Mouse (Mus musculus) regulatory T cell (primary cell): Measurements from ENCODE around the gene Kynu.

Experiments used
- in situ Hi-C: fragments of 300-600 bp; cut with MboI, MseI; formaldehyde crosslinking; loops from one replicate; pipeline ENCODE4 v1.15.1; 2025; ENCODE audit warnings: high pct_unique_total_duplicates

The Kynu gene

GRCm38 (mm10) chr2:43555062-43555888 lies at the start of gene Kynu:
Gene Kynu (plus strand): TSS chr2:43555329.
- in situ Hi-C loops, result no loop called here

DNA sequence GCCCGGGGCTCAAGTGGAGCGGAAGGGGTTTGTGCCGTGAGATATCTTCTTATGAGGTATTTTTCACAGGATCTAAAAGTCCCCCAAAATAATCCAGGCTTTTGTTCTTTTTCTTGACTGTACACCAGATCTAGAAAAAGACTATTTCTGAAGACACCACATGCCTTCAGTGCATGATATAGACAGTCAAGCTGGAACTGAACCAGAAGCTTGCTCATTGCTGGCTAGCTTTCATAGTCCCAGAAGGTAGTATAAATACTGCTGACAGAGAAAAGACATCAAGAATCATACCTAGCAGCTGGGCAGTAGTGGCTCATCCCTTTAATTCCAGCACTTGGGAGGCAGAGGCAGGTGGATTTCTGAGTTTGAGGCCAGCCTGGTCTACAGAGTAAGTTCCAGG lies 48.9 kb upstream of the Kynu start:
- in situ Hi-C loops, result no loop called here

DNA sequence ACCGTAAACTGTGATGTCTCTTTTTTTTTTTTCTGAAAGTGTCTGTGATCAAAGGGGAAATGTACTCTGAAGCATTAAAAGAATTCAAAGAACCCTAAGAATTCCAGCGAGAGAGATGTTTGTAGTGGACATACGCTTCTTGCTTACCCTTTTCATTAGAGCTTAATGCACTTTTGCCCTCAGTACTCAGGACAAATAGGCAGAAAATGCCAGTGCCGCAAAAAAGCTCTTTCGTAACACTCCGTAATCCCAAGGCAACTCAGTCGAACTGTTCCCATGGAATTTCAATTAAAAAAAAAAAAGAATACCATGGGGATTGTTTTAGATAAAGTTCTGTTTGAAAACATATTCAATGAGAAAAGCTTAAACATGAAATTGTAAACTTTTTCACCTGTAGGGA lies 41.3 kb upstream of the Kynu start:
- in situ Hi-C loops, result no loop called here

GRCm38 (mm10) chr2:43534417-43534816 lies 20.7 kb upstream of the Kynu start:
- in situ Hi-C loops, result no loop called here

GRCm38 (mm10) chr2:43542615-43543014 lies 12.5 kb upstream of the Kynu start:
- in situ Hi-C loops, result no loop called here

- in situ Hi-C loops, result no loop called here
Measured at GRCm38 (mm10) chr2:43545665-43546064, 9.5 kb upstream of the Kynu start.

- in situ Hi-C loops, result no loop called here
Measured at GRCm38 (mm10) chr2:43546448-43546847, 8.7 kb upstream of the Kynu start.

DNA sequence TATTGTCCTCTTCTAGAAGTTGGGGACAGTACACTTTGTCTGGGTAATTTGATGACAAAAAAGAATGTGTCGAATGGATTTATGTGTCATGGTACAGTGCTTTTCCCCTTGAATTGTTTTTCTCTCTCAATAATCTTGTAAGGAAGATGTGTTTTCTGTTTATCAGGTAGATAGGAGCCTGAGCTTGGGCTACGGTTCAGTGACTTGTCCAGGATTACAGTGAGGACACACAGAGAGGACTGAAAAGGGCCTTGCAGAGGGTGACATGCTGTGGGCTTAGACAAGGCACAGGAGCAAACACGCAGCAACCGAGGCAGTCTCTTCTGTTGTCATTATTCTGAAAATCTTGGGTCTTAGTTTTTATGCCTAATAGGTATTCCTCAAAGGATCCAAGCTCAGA lies 913 bp upstream of the Kynu start:
- in situ Hi-C loops, result no loop called here

DNA sequence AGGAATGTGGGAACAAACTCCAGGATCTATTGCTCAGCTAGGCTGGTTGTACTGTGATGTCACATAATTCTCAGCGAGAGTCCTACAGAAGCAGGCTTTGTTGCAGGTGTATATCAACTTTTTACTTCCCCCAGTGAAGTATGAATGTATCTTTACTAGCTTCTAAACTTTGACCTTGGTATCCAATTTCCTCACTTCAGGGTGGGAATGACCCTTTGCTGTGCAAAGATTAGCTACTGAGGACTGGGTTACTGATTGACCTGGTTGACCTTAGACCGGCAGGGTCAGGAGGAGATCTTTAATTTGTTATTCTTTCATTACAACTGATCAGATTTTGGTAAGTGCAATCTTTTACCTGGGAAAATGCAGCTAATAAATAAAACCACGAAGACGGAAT lies 758 bp downstream of the Kynu start:
- in situ Hi-C loops, result no loop called here

GRCm38 (mm10) chr2:43556985-43557384 lies 1.9 kb downstream of the Kynu start:
- in situ Hi-C loops, result no loop called here

- in situ Hi-C loops, result no loop called here
Measured at GRCm38 (mm10) chr2:43561209-43561608, 6.1 kb downstream of the Kynu start.

DNA sequence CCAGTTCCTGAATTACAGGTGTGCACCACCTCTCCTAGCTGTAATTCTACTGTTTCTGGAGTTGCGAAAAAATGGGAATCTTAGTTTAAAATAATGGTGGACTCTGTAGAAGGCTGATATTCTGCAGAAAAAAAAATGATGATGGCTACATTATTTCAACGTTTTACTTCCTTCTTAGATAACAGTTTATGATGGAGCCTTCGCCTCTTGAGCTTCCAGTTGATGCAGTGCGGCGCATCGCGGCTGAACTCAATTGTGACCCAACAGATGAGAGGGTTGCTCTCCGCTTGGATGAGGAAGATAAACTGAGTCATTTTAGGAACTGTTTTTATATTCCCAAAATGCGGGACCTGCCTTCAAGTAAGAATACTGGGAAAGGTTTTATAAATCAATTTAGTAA lies 7.7 kb downstream of the Kynu start:
- in situ Hi-C loops, result no loop called here

- in situ Hi-C loops, result no loop called here
Measured at GRCm38 (mm10) chr2:43568406-43568805, 13.3 kb downstream of the Kynu start.

DNA sequence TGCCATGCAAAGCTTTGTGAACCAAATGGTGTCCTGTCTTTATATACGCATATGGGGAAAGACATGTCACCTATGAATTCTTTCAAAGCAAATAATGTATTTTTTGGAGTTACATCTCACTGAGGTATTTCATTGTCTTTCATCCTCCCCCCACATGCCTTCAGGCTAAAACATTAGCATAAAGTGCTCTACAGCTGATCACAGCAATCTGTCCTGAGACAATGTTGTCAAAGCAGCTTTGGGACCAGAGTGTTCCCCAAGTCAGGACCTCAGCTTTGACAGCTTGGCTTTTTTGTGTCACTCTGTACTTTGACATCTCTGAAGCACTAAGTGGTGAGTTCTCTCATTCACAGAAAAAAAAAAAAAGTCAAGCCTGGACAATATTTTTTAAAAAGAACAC lies 18.4 kb downstream of the Kynu start:
- in situ Hi-C loops, result no loop called here

DNA sequence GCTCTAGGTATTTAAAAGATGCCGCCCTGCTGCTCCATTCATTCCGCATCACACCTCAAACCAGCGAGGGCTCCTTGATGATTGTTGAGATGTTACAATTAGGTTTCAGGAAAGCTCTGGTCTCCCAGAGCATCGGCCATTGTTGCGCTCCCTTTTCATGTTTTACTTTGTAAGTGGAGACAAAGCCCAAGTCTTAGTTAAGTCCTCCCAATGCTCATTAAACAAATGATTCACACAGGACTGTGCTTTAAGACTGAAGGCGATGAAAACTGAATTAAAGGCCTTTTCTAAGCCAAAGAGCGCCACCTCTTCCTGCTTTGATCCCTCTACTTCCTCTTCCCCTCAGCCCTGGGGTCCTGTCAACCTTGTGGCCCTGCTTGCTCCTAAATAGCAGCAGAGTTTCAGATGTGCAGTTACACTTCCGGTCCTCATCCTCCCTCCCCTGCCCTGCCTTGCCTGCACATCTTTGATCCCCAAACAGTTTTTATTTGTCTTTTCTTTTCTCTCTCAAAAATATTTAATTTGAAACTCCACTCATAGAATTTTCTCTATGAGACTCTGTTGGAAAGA lies 28.2 kb downstream of the Kynu start:
- in situ Hi-C loops, result no loop called here

- in situ Hi-C loops, result no loop called here
Measured at GRCm38 (mm10) chr2:43585508-43585907, 30.4 kb downstream of the Kynu start.

DNA sequence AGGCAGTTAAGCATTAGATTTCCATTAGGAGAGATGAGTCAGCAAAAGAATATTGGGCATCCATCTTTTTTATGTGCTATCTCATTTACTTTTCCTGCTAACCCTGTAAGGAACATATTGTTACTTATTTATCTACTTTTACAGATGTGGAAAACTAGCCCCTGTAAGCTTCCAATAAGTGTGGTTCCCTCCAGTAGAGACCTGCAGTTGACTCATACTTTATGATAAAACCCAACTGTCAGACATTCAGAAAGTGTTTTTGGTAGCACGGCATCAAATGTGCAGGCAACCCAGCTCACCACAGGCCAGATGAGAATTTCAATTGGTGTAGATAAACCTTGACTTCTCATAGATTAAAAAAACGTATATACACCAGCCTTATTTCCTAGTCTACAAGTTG lies 32.7 kb downstream of the Kynu start:
- in situ Hi-C loops, result no loop called here

DNA sequence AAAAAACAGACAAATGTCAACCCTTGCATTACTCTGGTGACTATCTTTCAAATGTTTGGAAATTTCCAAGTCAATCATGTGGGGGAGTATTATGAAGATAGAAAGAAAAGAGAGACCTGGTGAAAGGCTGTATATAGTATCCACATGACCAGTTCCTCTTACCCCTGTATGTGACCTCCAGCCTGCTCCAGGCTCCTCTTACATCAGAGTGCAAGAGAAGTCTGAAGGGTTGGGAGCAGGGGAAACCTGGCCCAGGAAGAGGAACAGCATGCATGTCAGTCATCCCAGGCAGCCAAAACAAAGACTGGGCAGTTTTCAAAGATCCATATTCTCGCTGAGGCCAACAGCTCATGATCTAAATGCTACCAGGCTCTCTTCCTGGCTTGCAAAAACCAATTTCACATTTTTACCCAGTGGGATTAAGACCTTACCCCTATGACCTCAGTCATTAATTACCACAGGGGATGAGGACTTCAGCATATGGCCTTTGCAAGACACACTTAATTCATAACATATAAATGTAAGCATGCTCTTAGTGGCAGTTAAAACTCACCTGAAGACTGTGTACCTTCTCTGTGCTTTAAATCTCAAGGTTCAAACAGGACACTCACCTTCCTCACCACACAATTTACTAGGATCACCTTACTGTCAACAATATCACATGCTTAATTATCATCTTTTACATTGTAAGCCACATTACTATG lies 37.0 kb downstream of the Kynu start:
- in situ Hi-C loops, result no loop called here

DNA sequence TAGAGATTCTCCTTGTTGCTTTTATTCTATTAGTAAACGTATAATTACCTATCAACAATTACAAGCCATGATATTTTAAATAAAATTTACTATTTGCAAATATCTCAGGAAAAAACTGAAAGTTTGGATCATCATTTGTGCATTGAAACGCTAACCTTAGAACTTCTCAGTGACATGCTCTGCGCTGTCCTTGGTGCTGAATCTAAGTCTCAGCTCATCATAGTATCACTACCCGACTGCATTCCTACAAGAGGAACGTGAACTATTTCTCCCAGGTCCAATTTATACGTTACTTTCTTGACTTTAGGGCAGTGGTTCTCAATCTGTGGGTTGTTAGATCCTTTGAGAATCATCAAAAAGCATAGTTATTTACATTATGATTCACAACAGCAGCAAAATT lies 58.4 kb downstream of the Kynu start:
- in situ Hi-C loops, result no loop called here

- in situ Hi-C loops, result loop anchor here (10.0 kb wide), 1 partner anchor 1486 kb away; no protein-coding TSS in a partner anchor
Measured at GRCm38 (mm10) chr2:43621140-43621539, 66.0 kb downstream of the Kynu start.

GRCm38 (mm10) chr2:43622844-43623243 lies 67.7 kb downstream of the Kynu start:
- in situ Hi-C loops, result loop anchor here (10.0 kb wide), 1 partner anchor 1488 kb away; no protein-coding TSS in a partner anchor

GRCm38 (mm10) chr2:43631786-43632185 lies 76.7 kb downstream of the Kynu start:
- in situ Hi-C loops, result no loop called here

GRCm38 (mm10) chr2:43636498-43636897 lies 81.4 kb downstream of the Kynu start:
- in situ Hi-C loops, result no loop called here
